Mouse (Mus musculus): ENCODE measurements around the gene Gm12184.
"Not testable (repeated sequence)": the region's sequence is repeated elsewhere in the genome, so short reads cannot be mapped to it uniquely, and the experiment has no call there.

Gene Gm12184

GRCm38 (mm10) chr11:48825979-48826751, at the start of gene Gm12184, which contains the start of gene Trim7:
TSS of gene Gm12184 (minus strand) at chr11:48826655.
TSS of gene Trim7 (plus strand) at chr11:48826140.
- DNase-seq (ENCODE audit: low read depth, low spot score), result not testable (repeated sequence)

- not testable (repeated sequence) for DNase-seq (ENCODE audit: low read depth, low spot score)
Measured at GRCm38 (mm10) chr11:48875343-48875837, 48.9 kb upstream of the Gm12184 start.

- DNase-seq (ENCODE audit: low read depth, low spot score), result peak; percentile 66
Measured at GRCm38 (mm10) chr11:48874465-48874864, 48.0 kb upstream of the Gm12184 start.

- DNase-seq (ENCODE audit: low read depth, low spot score), result no peak
Measured at GRCm38 (mm10) chr11:48873591-48874290, 47.3 kb upstream of the Gm12184 start.

GRCm38 (mm10) chr11:48872695-48873300, 46.3 kb upstream of the Gm12184 start:
- no peak for DNase-seq (ENCODE audit: low read depth, low spot score)

- no peak for DNase-seq (ENCODE audit: low read depth, low spot score)
Measured at GRCm38 (mm10) chr11:48871817-48872541, 45.5 kb upstream of the Gm12184 start.

- DNase-seq (ENCODE audit: low read depth, low spot score), result peak; percentile 88
Measured at GRCm38 (mm10) chr11:48871201-48871772, 44.8 kb upstream of the Gm12184 start, which contains the start of gene Irgm1. TSS of gene Irgm1 (minus strand) at chr11:48871683.

- no peak for DNase-seq (ENCODE audit: low read depth, low spot score)
Measured at GRCm38 (mm10) chr11:48870781-48871180, 44.3 kb upstream of the Gm12184 start.

- no peak for DNase-seq (ENCODE audit: low read depth, low spot score)
Measured at GRCm38 (mm10) chr11:48869380-48870110, 43.1 kb upstream of the Gm12184 start.

GRCm38 (mm10) chr11:48866481-48866880, 40.0 kb upstream of the Gm12184 start:
- no peak for DNase-seq (ENCODE audit: low read depth, low spot score)

- no peak for DNase-seq (ENCODE audit: low read depth, low spot score)
Measured at GRCm38 (mm10) chr11:48863808-48864207, 37.4 kb upstream of the Gm12184 start.

GRCm38 (mm10) chr11:48862784-48863319, 36.4 kb upstream of the Gm12184 start:
- no peak for DNase-seq (ENCODE audit: low read depth, low spot score)

- peak; percentile 81 for DNase-seq (ENCODE audit: low read depth, low spot score)
Measured at GRCm38 (mm10) chr11:48859014-48859413, 32.6 kb upstream of the Gm12184 start.

GRCm38 (mm10) chr11:48853474-48854180, 27.2 kb upstream of the Gm12184 start:
- peak; percentile 82 for DNase-seq (ENCODE audit: low read depth, low spot score)

- no peak for DNase-seq (ENCODE audit: low read depth, low spot score)
Measured at GRCm38 (mm10) chr11:48852624-48853473, 26.4 kb upstream of the Gm12184 start.

GRCm38 (mm10) chr11:48852190-48852589, 25.7 kb upstream of the Gm12184 start:
- DNase-seq (ENCODE audit: low read depth, low spot score), result no peak

GRCm38 (mm10) chr11:48851270-48851995, 25.0 kb upstream of the Gm12184 start:
- peak; percentile 88 for DNase-seq (ENCODE audit: low read depth, low spot score)

GRCm38 (mm10) chr11:48850240-48850639, 23.8 kb upstream of the Gm12184 start:
- DNase-seq (ENCODE audit: low read depth, low spot score), result no peak
